Mouse (Mus musculus): ENCODE results near the gene Alpi. TPM values are rescaled to one million over a fixed set of nuclear protein-coding genes. Genes with fewer than 3 reads are reported as not detected.

Alpi gene
- polyA plus RNA-seq, 1 experiment from 2014 or later, result 0.74 TPM

DNA sequence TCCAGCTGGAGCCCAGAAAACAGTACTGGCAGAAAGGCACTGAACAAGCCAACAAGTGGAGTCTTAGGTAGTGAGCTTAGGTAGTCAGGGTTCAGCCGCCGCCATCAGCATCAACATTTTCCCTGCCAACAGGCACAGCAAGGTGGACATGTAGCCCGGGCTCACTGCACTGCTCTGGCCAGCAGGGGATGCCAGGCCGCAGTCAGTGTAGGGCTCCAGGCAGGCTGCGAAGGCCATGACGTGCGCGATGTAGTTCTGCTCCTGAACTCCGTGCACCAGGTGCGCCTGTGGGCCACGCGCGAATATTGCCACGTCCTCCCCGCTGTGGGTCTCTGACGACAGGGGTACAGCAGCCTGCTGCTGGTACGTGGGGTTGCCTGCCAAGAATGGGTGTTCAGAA, 14.4 kb downstream of the Alpi start:
- Histone ChIP-seq H3K36me3 (ENCODE audit: control insufficient read depth, insufficient read depth) (no peaks in the 10 kb centered on the region), H3K4me1 (ENCODE audit: control insufficient read depth, insufficient read depth, low read length) (no peaks in the 10 kb centered on the region), H3K27ac (ENCODE audit: low read length) (no peak overlapping the region), H3K27me3 (ENCODE audit: control insufficient read depth, insufficient read depth, low read length) (no peaks in the 10 kb centered on the region), H3K9me3 (replicated peaks; ENCODE audit: control insufficient read depth, low read length) (no peaks in the 10 kb centered on the region), H3K4me3 (ENCODE audit: low read length) (no peak overlapping the region), H3K9ac (ENCODE audit: low read length) (no peak overlapping the region), H3K4me2 (ENCODE audit: low read depth, low read length) (no peak overlapping the region)
- no peak for ATAC-seq (replicated peaks; ENCODE audit: extremely low read depth, insufficient read depth, low FRiP score)
- WGBS, result 67% methylated on average over 17 of the region's 17 CpGs

DNA sequence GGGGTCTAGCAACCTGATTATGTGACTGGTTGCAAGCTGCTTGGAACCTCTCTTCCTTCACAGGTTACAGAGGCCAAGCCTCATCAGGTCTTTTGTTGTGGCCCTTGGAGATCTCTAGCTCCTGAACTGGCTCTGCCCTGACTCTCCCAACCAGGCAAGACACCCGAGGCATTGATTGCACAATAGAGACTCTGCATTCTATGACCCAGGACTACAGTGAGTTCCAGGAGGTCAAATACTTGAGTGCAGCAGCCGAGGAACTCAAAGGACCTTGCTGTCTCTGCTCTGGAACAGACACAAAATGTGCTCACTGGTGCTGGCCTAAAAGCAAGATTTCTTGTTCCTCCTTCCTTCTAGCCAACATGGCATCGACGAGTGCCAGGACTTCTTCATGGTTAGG, 15.2 kb downstream of the Alpi start:
- no peak overlapping the region for H3K4me3 ChIP-seq (ENCODE audit: low read length)
- ATAC-seq (replicated peaks; ENCODE audit: extremely low read depth, insufficient read depth, low FRiP score), result no peak

DNA sequence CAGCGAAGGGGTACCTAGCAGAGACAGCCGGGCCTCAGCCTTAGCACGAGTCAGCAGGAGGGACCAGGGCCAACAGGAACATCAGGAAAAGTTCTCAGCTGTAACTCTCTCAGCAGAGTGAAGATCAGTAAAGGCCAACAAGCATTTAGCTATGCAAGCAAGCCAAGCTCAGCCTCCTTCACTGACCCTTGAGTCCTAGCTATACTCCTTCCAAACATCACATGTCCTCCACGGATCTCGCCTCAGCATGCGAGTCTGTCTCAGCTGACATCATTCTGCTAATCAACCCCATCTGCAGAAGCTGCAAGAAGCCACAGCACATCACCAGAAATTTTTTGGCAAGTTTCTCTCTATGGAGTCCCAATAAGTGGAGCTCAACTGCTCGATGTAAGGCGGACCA, 27.6 kb downstream of the Alpi start:
- H3K27ac ChIP-seq (ENCODE audit: low read length), result no peak overlapping the region
- no peak overlapping the region for H3K4me3 ChIP-seq (ENCODE audit: low read length)
- H3K4me1 ChIP-seq (ENCODE audit: control insufficient read depth, insufficient read depth, low read length), result no peaks in the 10 kb centered on the region
- no peaks in the 10 kb centered on the region for H3K36me3 ChIP-seq (ENCODE audit: control insufficient read depth, insufficient read depth)
- 81% methylated on average over 8 of the region's 8 CpGs for WGBS
- H3K4me2 ChIP-seq (ENCODE audit: low read depth, low read length), result no peak overlapping the region
- H3K9me3 ChIP-seq (replicated peaks; ENCODE audit: control insufficient read depth, low read length), result no peaks in the 10 kb centered on the region
- no peak overlapping the region for H3K9ac ChIP-seq (ENCODE audit: low read length)
- no peak for ATAC-seq (replicated peaks; ENCODE audit: extremely low read depth, insufficient read depth, low FRiP score)
- no peaks in the 10 kb centered on the region for H3K27me3 ChIP-seq (ENCODE audit: control insufficient read depth, insufficient read depth, low read length)

More for the DNA sequence above, 15.2 kb downstream of the Alpi start:
- Histone ChIP-seq H3K27ac (ENCODE audit: low read length) (no peak overlapping the region), H3K9ac (ENCODE audit: low read length) (no peak overlapping the region), H3K36me3 (ENCODE audit: control insufficient read depth, insufficient read depth) (no peaks in the 10 kb centered on the region), H3K4me1 (ENCODE audit: control insufficient read depth, insufficient read depth, low read length) (no peaks in the 10 kb centered on the region), H3K9me3 (replicated peaks; ENCODE audit: control insufficient read depth, low read length) (no peaks in the 10 kb centered on the region), H3K4me2 (ENCODE audit: low read depth, low read length) (no peak overlapping the region), H3K27me3 (ENCODE audit: control insufficient read depth, insufficient read depth, low read length) (no peaks in the 10 kb centered on the region)
- WGBS, result 65% methylated on average over 4 of the region's 4 CpGs

DNA sequence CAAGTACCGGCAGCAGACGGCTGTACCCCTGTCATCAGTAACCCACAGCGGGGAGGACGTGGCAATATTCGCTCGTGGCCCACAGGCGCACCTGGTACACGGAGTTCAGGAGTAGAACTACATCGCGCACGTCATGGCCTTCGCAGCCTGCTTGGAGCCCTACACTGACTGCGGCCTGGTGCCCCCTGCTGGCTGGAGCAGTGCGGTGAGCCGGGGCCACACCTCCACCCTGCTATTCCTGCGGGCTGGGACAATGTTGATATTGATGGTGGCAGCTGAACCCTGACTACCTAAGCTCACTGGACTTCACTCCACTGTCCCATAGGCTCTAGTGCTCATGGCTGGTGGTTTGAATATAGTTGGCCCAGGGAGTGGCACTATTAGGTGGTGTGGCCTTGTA, 30.7 kb downstream of the Alpi start:
- Histone ChIP-seq H3K4me2 (ENCODE audit: low read depth, low read length) (no peak overlapping the region), H3K27me3 (ENCODE audit: control insufficient read depth, insufficient read depth, low read length) (no peaks in the 10 kb centered on the region), H3K36me3 (ENCODE audit: control insufficient read depth, insufficient read depth) (no peaks in the 10 kb centered on the region), H3K4me3 (ENCODE audit: low read length) (no peak overlapping the region), H3K9me3 (replicated peaks; ENCODE audit: control insufficient read depth, low read length) (no peaks in the 10 kb centered on the region), H3K27ac (ENCODE audit: low read length) (no peak overlapping the region), H3K9ac (ENCODE audit: low read length) (no peak overlapping the region), H3K4me1 (ENCODE audit: control insufficient read depth, insufficient read depth, low read length) (no peaks in the 10 kb centered on the region)
- ATAC-seq (replicated peaks; ENCODE audit: extremely low read depth, insufficient read depth, low FRiP score), result no peak
- 49% methylated on average over 16 of the region's 16 CpGs for WGBS

DNA sequence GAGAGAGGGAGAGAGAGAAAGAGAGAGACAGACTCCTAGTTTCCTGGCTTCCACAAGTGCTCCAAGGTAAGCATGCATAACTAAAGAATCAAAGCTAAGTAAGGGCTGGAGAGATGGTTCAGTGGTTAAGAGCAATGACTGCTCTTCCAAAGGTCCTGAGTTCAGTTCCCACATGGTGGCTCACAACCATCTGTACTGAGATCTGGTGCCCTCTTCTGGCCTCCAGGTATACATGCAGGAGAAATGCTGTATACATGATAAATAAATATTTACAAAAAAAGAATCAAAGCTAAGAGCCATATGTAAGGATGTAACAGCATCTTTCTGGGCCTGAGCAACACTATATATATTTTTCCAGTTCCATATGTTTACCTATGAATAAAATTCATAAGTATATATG, 40.5 kb downstream of the Alpi start:
- Histone ChIP-seq H3K27ac (ENCODE audit: low read length) (no peak overlapping the region), H3K27me3 (ENCODE audit: control insufficient read depth, insufficient read depth, low read length) (no peaks in the 10 kb centered on the region), H3K9ac (ENCODE audit: low read length) (no peak overlapping the region), H3K9me3 (replicated peaks; ENCODE audit: control insufficient read depth, low read length) (no peaks in the 10 kb centered on the region), H3K4me2 (ENCODE audit: low read depth, low read length) (no peak overlapping the region), H3K4me1 (ENCODE audit: control insufficient read depth, insufficient read depth, low read length) (no peaks in the 10 kb centered on the region), H3K4me3 (ENCODE audit: low read length) (no peak overlapping the region), H3K36me3 (ENCODE audit: control insufficient read depth, insufficient read depth) (no peaks in the 10 kb centered on the region)
- ATAC-seq (replicated peaks; ENCODE audit: extremely low read depth, insufficient read depth, low FRiP score), result no peak

DNA sequence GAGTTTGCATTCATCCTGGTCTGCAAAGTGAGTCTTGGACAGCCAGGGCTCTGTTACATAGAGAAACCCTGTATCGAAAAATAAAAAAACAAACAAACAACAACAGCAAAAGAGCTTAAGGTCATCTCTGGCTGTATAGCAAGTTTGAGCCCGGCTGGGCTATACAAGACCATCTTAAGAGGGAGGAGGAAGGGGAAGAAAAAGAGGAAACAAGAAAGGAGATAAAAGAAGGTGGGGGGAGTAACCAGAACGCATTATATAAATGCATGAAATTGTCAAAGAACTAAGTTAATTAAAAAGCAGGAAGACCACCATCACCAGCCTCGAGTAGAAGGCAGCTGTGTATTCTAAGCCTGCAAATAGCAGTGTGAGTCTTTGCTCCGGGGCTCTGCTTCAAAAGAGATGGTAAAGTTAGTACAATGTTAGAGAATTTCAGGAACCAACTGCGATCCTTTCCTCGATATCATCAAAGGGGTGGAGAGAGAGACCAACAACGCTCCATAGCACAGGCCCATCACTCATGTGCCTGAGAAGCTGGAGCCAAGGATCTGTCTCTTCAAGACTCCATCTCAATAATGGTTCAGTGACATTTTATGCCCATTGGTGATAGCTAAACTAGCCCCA, 42.3 kb downstream of the Alpi start:
- no peaks in the 10 kb centered on the region for H3K27me3 ChIP-seq (ENCODE audit: control insufficient read depth, insufficient read depth, low read length)
- H3K4me3 ChIP-seq (ENCODE audit: low read length), result no peak overlapping the region
- no peaks in the 10 kb centered on the region for H3K36me3 ChIP-seq (ENCODE audit: control insufficient read depth, insufficient read depth)
- 70% methylated on average over 8 of the region's 8 CpGs for WGBS
- no peak for ATAC-seq (replicated peaks; ENCODE audit: extremely low read depth, insufficient read depth, low FRiP score)
- H3K4me2 ChIP-seq (ENCODE audit: low read depth, low read length), result no peak overlapping the region
- H3K9me3 ChIP-seq (replicated peaks; ENCODE audit: control insufficient read depth, low read length), result no peaks in the 10 kb centered on the region
- H3K9ac ChIP-seq (ENCODE audit: low read length), result no peak overlapping the region
- H3K27ac ChIP-seq (ENCODE audit: low read length), result no peak overlapping the region
- H3K4me1 ChIP-seq (ENCODE audit: control insufficient read depth, insufficient read depth, low read length), result no peaks in the 10 kb centered on the region

DNA sequence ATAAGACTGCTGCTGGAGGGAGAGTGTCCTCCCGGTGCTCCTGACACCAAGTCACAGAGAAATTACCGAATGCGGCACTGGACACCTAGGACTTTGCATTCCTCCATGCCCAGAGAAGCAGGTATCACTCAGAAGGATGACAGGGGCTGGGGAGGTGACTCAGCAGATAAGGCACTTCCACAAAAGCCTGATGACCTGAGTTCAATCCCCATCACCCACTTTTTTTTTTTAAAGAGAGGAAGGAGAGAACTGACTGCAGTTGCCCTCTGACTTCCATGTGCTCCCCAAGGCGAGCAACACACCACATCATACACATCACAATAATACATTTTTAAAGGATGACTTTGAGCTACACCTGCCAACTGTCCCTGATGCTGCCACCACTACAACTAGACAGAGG, 44.3 kb downstream of the Alpi start:
- no peaks in the 10 kb centered on the region for H3K4me1 ChIP-seq (ENCODE audit: control insufficient read depth, insufficient read depth, low read length)
- WGBS, result 70% methylated on average over 4 of the region's 4 CpGs
- H3K27me3 ChIP-seq (ENCODE audit: control insufficient read depth, insufficient read depth, low read length), result no peaks in the 10 kb centered on the region
- H3K4me3 ChIP-seq (ENCODE audit: low read length), result no peak overlapping the region
- no peak overlapping the region for H3K9ac ChIP-seq (ENCODE audit: low read length)
- H3K27ac ChIP-seq (ENCODE audit: low read length), result no peak overlapping the region
- no peak for ATAC-seq (replicated peaks; ENCODE audit: extremely low read depth, insufficient read depth, low FRiP score)
- no peak overlapping the region for H3K4me2 ChIP-seq (ENCODE audit: low read depth, low read length)
- no peaks in the 10 kb centered on the region for H3K36me3 ChIP-seq (ENCODE audit: control insufficient read depth, insufficient read depth)
- no peaks in the 10 kb centered on the region for H3K9me3 ChIP-seq (replicated peaks; ENCODE audit: control insufficient read depth, low read length)

DNA sequence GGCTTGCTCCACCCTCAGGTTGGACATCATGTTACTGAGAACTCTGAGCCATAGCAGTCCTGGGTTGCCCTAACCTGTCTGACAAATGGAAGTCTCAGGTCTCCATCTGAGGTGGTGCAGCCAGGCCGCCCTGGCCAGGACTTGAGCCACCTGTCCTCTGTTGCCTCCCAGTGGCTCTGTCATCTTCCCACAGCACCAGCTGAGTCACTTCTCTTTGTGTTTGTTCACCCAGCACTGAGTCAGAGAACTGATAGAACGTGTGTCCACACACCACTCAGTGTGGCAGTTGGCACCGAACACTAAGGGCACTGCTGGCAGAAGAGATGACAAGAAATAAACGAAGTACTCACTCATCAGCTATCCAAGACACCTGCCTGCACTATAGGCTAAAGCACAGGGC, 50.0 kb downstream of the Alpi start:
- no peaks in the 10 kb centered on the region for H3K4me1 ChIP-seq (ENCODE audit: control insufficient read depth, insufficient read depth, low read length)
- no peaks in the 10 kb centered on the region for H3K27me3 ChIP-seq (ENCODE audit: control insufficient read depth, insufficient read depth, low read length)
- H3K4me3 ChIP-seq (ENCODE audit: low read length), result no peak overlapping the region
- no peak overlapping the region for H3K4me2 ChIP-seq (ENCODE audit: low read depth, low read length)
- no peak overlapping the region for H3K27ac ChIP-seq (ENCODE audit: low read length)
- H3K9ac ChIP-seq (ENCODE audit: low read length), result no peak overlapping the region
- H3K36me3 ChIP-seq (ENCODE audit: control insufficient read depth, insufficient read depth), result no peaks in the 10 kb centered on the region
- WGBS, result 72% methylated on average over 4 of the region's 4 CpGs
- no peak for ATAC-seq (replicated peaks; ENCODE audit: extremely low read depth, insufficient read depth, low FRiP score)
- H3K9me3 ChIP-seq (replicated peaks; ENCODE audit: control insufficient read depth, low read length), result no peaks in the 10 kb centered on the region

DNA sequence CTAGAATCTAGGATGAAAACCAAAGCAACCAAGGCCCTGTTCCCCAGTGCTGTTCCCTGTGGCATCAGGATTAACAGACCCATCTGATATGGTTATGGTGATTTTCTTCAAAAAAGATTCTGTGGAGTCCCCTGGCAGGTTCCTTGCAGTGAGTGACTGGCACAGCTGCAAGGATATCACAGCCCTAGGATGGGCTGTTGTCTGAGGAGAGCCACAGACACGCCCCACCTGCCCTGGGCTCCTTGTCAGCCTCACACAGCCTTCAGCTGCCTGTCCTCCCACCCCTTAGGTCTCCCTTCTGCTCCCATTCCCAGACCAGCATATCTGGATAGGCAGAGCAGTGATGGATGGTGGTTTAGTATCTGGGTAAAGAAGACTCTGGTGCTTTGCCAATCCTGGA, 50.7 kb downstream of the Alpi start:
- Histone ChIP-seq H3K9me3 (replicated peaks; ENCODE audit: control insufficient read depth, low read length) (no peaks in the 10 kb centered on the region), H3K4me2 (ENCODE audit: low read depth, low read length) (no peak overlapping the region), H3K27ac (ENCODE audit: low read length) (no peak overlapping the region), H3K9ac (ENCODE audit: low read length) (no peak overlapping the region), H3K4me1 (ENCODE audit: control insufficient read depth, insufficient read depth, low read length) (no peaks in the 10 kb centered on the region), H3K4me3 (ENCODE audit: low read length) (no peak overlapping the region), H3K36me3 (ENCODE audit: control insufficient read depth, insufficient read depth) (no peaks in the 10 kb centered on the region), H3K27me3 (ENCODE audit: control insufficient read depth, insufficient read depth, low read length) (no peaks in the 10 kb centered on the region)
- no peak for ATAC-seq (replicated peaks; ENCODE audit: extremely low read depth, insufficient read depth, low FRiP score)
- 88% methylated on average over 1 of the region's 1 CpGs for WGBS

DNA sequence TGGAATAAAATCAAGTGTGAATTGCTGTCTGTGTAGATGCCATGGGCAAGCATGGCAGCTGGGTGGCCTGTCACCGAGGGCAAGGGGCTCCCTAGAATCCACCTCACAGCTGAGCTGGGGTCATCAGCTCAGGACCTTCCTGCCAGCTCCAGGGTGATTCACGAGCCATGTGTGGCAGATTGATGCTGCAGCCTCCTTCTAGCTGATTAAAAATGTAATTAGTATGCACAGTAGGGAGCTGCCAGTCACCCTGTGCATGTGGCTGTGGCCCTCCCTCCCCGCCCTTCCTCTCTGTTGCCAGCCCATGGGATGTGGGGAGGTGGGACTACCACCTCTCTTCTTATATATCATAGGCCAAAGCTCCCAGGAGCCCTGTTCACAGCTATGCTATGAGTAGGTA, 51.3 kb downstream of the Alpi start:
- Histone ChIP-seq H3K36me3 (ENCODE audit: control insufficient read depth, insufficient read depth) (no peaks in the 10 kb centered on the region), H3K4me3 (ENCODE audit: low read length) (no peak overlapping the region), H3K27me3 (ENCODE audit: control insufficient read depth, insufficient read depth, low read length) (no peaks in the 10 kb centered on the region), H3K9me3 (replicated peaks; ENCODE audit: control insufficient read depth, low read length) (no peaks in the 10 kb centered on the region), H3K4me2 (ENCODE audit: low read depth, low read length) (no peak overlapping the region), H3K27ac (ENCODE audit: low read length) (no peak overlapping the region), H3K9ac (ENCODE audit: low read length) (no peak overlapping the region), H3K4me1 (ENCODE audit: control insufficient read depth, insufficient read depth, low read length) (no peaks in the 10 kb centered on the region)
- WGBS, result 74% methylated on average over 3 of the region's 3 CpGs
- no peak for ATAC-seq (replicated peaks; ENCODE audit: extremely low read depth, insufficient read depth, low FRiP score)

Data from heart, embryonic 16.5 days (tissue).